Mouse (Mus musculus): Measurements from ENCODE around the gene Incenp.
"Not testable (repeated sequence)": the region's sequence is repeated elsewhere in the genome, so short reads cannot be mapped to it uniquely, and the experiment has no call there.

Gene Incenp

DNA sequence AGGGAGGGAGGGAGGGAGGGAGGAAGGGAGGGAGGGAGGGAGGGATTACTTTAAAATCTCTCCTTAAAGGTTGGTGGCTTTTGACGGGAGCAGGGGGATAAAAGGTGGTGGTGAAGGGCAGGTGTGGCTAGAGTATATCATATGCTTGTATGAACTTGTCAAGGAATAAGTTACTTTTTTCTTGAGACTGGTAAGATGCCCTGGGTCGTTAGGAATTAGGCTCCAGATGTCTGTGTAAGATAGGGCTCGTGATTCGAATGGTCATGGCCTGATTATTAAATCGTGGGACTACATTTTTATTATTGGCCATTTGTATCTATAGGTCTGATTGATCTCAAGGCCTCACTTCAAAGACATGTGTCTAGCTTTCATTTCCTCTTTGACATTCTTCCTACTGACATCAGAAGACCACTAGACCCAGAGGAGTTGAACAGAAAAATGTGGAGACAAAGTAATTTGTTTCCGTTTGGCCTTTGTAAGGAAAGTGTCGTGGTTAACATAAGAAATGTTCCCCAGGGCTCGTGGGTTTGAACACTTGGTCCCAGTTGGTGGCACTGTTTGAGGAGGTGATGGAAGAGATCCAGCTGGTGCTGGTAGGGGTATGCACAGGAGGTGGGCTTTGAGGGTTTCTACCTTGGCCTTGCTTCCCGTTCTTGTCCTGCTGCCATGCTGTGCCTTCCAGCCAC is 19.0 kb upstream of the Incenp start:
- DNase-seq: no peak

- DNase-seq: no peak
Measured at GRCm38 (mm10) chr19:9917727-9918126, 18.4 kb upstream of the Incenp start.

DNA sequence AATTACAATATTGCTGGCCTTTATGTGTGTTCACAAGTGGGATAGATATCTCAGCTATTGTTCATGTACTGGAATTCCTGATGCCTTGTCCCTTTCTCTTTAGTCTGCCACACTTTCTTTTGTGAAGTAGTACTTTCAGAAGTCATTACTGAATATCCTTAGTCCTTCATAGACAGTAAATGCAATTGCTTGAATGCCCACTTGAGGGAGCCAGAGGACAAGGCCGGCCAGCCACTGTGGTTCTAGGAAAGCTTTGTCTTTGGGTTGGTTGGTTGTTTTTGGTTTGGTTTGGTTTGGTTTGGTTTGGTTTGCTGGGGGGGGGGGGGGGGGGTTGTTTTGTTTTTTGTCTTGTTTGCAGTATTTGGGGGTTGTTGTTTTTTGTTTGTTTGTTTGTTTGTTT is 16.6 kb upstream of the Incenp start:
- DNase-seq: peak; percentile 85

DNA sequence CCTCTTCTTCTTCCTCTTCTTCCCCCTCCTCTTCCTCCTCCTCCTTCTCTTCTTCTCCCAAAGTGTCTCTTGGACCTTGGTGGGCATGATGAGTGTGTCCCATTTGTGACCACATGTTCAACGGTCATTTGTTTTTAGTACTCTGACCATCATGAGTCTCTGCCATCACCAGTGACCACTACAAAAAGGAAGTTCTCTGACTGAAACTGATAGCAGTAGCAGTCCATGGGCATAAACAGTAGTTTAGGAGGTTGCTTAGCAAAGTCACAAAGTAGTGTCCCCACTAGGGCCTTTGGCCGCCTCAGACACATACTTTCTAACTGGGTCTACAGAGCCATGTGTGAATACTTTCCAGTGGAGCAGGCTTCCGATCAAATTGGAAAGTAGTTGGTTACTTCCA is 15.0 kb upstream of the Incenp start:
- DNase-seq: no peak

DNA sequence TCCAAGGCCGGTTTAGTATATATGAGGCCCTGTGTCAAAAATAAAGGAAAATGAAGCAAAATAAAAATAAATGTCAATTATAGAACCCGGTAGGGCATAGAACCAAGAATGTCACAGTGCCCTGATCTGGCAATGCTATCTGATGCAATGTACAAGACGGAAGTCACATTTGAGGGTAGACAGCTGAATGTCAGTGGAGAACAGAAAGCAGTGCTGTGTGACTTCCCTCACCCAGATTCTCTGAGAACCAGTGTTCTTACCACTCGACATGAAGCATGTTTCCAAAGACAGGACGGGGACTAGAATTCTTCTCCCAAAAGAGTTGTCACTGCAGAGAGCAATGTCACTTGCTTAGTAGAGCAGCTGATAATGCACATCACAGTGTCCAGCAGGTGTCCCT is 14.4 kb upstream of the Incenp start:
- no peak for DNase-seq

- peak; percentile 47 for DNase-seq
Measured at GRCm38 (mm10) chr19:9911314-9911754, 12.0 kb upstream of the Incenp start.

GRCm38 (mm10) chr19:9909351-9909750 is 10.0 kb upstream of the Incenp start:
- no peak for DNase-seq

DNA sequence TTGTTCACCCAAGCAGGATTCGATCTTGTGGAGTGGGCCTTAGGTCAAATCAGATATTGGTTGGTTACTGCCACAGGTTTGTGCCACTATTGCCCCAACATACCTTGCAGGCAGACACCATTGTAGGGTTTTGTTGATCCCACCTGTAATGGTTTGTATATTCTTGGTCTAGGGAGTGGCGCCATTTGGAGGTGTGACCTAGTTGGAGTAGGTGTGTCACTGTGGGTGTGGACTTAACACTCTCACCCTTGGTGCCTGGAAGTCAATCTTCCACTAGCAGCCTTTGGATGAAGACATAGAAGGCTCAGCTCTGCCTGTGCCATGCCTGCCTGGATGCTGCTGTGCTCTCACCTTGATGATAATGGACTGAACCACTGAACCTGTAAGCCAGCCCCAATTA is 1.3 kb upstream of the Incenp start:
- DNase-seq: not testable (repeated sequence)

DNA sequence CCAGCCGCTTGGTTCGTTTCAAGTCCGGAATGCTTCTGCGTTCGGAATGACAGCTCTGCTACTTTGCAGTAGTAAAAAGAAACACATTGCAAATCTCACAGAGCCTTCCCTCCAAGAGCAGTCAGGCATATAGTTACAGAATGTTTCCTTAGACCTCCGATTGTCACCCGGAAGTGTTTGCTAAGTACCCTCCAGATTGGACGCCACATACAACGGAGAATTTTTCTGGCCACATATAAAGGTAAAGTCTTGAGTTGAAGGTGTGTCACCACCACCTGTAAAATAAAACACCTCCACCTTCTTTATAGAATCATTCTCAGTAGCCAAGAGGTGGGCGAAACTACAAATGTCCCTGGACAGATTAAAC is 412 bp upstream of the Incenp start:
- no peak for DNase-seq

- peak; percentile 15 for DNase-seq
Measured at GRCm38 (mm10) chr19:9898339-9899066, 848 bp downstream of the Incenp start.

- no peak for DNase-seq
Measured at GRCm38 (mm10) chr19:9896067-9896466, 3.3 kb downstream of the Incenp start.

- DNase-seq: no peak
Measured at GRCm38 (mm10) chr19:9886771-9887170, 12.6 kb downstream of the Incenp start.

DNA sequence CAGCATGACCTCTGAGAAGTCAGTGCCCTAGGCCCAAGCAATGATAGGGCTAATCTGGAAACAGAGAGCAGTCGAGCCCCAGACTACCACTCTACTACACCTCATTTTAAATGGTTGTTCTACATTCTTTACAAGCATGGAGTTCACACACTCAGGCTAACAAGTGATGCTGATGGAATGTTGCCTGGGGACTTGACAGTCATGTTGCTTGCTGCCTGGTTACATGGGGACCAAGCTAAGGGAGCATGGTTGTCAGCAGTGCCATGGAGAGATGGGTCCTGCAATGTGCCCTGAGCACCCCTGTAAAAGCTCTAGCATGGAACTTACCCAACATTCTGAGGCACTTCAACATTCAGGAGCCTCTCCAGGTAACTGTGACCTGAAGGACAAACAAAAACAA is 13.0 kb downstream of the Incenp start:
- DNase-seq: no peak

- DNase-seq: no peak
Measured at GRCm38 (mm10) chr19:9878186-9878835, 21.0 kb downstream of the Incenp start.

- DNase-seq: no peak
Measured at GRCm38 (mm10) chr19:9865466-9865865, 33.9 kb downstream of the Incenp start.

DNA sequence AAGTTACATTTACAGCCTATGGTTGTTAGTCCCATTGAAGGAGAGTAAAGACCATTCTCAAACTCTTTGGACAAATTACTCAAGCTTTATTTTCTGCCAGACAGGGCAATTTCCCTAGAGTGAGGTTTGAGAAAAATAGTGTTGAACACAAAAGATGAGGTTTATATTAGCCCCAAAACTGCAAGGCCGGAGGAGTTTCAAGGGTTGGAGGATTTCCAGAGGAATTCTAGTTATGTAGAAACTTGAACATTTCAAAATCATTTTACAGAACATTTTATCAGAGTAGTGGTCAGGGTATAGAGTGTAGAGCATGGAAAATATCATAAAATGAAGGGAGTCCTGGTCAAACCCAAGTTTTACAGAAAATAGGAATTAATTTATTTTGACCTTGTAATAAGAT is 34.5 kb downstream of the Incenp start:
- no peak for DNase-seq

DNA sequence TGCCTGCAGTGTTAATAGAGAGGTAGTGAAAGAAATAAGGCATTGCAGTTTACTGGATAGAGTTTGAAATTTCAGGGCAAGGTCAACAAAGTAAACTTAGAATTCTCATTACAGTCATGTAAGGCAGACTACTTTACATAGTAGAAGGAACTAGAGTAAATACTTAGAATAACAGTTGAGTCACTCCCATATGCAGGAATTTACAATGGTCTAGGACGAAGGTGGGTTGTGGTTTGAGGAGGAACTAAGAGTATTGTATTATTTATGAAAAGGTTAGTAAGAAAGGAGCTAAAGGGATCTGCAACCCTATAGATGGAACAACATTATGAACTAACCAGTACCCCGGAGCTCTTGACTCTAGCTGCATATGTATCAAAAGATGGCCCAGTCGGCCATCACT is 38.5 kb downstream of the Incenp start:
- DNase-seq: not testable (repeated sequence)

GRCm38 (mm10) chr19:9849368-9850075 is 49.8 kb downstream of the Incenp start:
- not testable (repeated sequence) for DNase-seq

DNA sequence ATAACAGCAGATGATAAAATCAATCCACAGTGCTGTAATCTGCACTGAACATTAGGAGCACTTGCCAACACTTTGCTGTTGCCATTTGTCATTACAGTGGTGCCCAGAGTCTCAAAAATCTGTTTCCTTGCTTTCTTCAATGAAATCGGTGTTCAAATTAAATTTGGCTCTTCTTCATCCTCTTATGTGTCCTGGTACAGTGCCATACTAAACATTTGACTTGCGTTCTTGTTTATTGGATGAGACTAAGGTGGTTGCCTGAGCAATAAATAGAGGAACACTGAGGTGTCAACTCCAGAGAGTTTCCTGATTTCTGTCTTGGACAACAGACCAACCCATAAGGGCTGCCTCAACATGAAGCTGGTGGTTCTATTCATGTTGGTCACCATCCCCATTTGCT is 52.1 kb downstream of the Incenp start, which contains the start of gene Scgb2a2:
Gene Scgb2a2, plus strand, starts transcription at position 301 of the 400 bp plus-strand sequence.
- no peak for DNase-seq

DNA sequence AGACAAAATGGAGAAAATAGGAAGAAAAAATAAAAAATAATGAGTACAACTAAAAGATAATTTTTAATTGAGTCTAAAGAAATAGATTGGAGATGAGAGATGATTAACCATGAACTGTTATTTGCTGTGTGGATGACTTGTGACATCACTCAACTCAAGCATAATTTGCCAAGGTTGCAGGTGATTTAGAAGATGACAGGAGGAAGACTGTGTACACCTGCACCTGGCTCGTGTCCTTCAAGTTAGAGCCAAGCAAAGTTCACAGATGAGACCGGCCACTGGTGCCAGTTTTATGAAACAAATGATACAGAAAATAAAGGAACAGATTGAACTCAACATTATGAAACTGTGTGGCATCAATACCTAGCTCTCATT is 62.0 kb downstream of the Incenp start:
- no peak for DNase-seq

DNA sequence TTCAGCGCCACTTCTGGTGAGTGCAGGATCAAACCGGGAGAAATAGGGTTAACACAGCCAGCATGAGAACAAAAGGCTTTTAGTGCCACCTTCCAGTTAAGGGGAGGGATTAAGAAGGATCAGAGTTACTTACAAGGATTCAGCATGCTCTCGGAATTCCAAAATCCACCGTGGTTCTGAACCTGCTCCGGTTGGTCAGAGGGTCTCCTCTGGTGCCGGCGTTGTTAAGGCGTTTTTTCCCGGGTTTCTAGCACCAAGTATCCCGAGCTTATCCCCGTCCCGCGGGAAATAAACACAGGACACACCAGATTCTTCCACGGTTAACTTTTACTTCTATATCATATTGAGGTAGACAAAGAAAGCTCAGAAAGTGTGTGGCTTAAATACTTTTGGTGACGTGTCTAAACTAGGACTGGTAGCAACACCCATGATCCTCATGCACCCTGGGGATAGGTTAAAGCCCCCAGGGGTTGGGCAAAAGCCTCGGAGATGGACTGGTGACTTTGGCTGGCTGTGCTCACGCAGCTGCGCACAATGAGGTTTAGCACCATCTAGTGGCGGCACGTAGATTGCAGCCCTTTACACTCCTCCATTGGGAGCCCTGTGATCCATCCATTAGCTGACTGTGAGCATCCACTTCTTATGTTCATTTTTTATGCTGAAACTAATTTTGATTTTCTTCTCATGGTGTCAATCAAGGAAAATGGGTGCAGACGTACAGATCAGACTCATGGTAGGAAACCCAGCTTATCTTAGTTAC is 62.6 kb downstream of the Incenp start:
- DNase-seq: peak; percentile 68

All from kidney, postnatal 14 days (tissue).